Mouse (Mus musculus) lung, embryonic 14.5 days (tissue): Measurements from ENCODE around the gene Fbxl16. TPM values are rescaled to one million over a fixed set of nuclear protein-coding genes. Genes with fewer than 3 reads are reported as not detected.

Experiments
- ATAC-seq: fragments of 200-750 bp; cut with Nextera tagmentation; 2 replicates; pipeline ENCODE4 v1.8.0; 2017; ENCODE audit warnings: mild to moderate bottlenecking, moderate TSS enrichment, moderate library complexity; ENCODE audit not compliant: insufficient read depth
- DNase-seq: peaks from one replicate; pipeline ENCODE4 v3.0.0-alpha.2; 2015
- H3K27ac ChIP-seq: fragments of 300-500 bp; sonication (generic); 2 replicates; pipeline ENCODE4 v1.5.1; 2014; ENCODE audit warnings: low read depth, mild to moderate bottlenecking, moderate library complexity
- H3K27me3 ChIP-seq: fragments of 300-500 bp; sonication (generic); 2 replicates; pipeline ENCODE4 v1.6.1; 2014; ENCODE audit warnings: low read length, control low read depth; ENCODE audit not compliant: insufficient read depth
- H3K36me3 ChIP-seq: fragments of 300-500 bp; sonication (generic); 2 replicates; pipeline ENCODE4 v1.6.1; 2014; ENCODE audit warnings: control low read depth; ENCODE audit not compliant: insufficient read depth
- H3K4me1 ChIP-seq: fragments of 300-500 bp; sonication (generic); 2 replicates; pipeline ENCODE4 v1.6.1; 2014; ENCODE audit warnings: antibody characterized with exemption, control low read depth; ENCODE audit not compliant: insufficient read depth
- H3K4me2 ChIP-seq: fragments of 300-500 bp; sonication (generic); 2 replicates; pipeline ENCODE4 v1.6.1; 2014; ENCODE audit warnings: mild to moderate bottlenecking
- H3K4me3 ChIP-seq: fragments of 300-500 bp; sonication (generic); 2 replicates; pipeline ENCODE4 v1.5.1; 2014; ENCODE audit warnings: low read depth, low read length
- H3K9ac ChIP-seq: fragments of 300-500 bp; sonication (generic); 2 replicates; pipeline ENCODE4 v1.6.1; 2014
- H3K9me3 ChIP-seq: fragments of 300-500 bp; sonication (generic); 2 replicates; pipeline ENCODE4 v1.6.1; 2016; ENCODE audit warnings: low read depth, low read length, control low read depth
- CTCF ChIP-seq: IDR thresholded peaks from 2 replicates; pipeline ENCODE4 v1.5.1; 2016; ENCODE audit warnings: antibody characterized with exemption, low read depth
- WGBS: fragments of 180-500 bp; shearing (Covaris S2); extraction: QIAGEN DNeasy Blood & Tissue Kit; methylation state at CpG from one replicate; pipeline ENCODE4 v1.1.7; 2014; 5-methylcytosine and 5-hydroxymethylcytosine counted together
- polyA plus RNA-seq: library from polyadenylated mRNA; unstranded; fragments of >200 nt; fragmentation: Nextera tagmentation; extraction: Ambion mirVana; gene quantifications from 2 replicates; pipeline ENCODE4 v1.2.1, GENCODE M21; 2014

The Fbxl16 gene
- polyA plus RNA-seq, 1 experiment from 2014 or later = 1.3 TPM

- TF ChIP-seq CTCF = no peak
- DNase-seq = no peak
- no peak for ATAC-seq
- H3K4me1 ChIP-seq = no peaks in the 10 kb centered on the region
- no peak overlapping the region for H3K4me2 ChIP-seq
- no peak overlapping the region for H3K9ac ChIP-seq
- 73% methylated on average over 10 of the region's 10 CpGs for WGBS
- H3K36me3 ChIP-seq = 0 out of 2 replicates have a peak, but pooled peaks cover 20% of the 10 kb centered on the region
- no peaks in the 10 kb centered on the region for H3K27me3 ChIP-seq
- H3K9me3 ChIP-seq = no peaks in the 10 kb centered on the region
- H3K4me3 ChIP-seq = no peak overlapping the region
- no peak overlapping the region for H3K27ac ChIP-seq
Measured at GRCm38 (mm10) chr17:25775318-25776062, 33.4 kb upstream of the Fbxl16 start.

- 93% methylated on average over 5 of the region's 5 CpGs for WGBS
- no peak overlapping the region for H3K27ac ChIP-seq
- H3K9ac ChIP-seq = no peak overlapping the region
- no peaks in the 10 kb centered on the region for H3K27me3 ChIP-seq
- peaks cover 39% of the 10 kb centered on the region for H3K36me3 ChIP-seq
- no peak for TF ChIP-seq CTCF
- ATAC-seq (no peak), DNase-seq (no peak)
- H3K4me3 ChIP-seq = no peak overlapping the region
- H3K4me2 ChIP-seq = no peak overlapping the region
- H3K4me1 ChIP-seq = no peaks in the 10 kb centered on the region
- no peaks in the 10 kb centered on the region for H3K9me3 ChIP-seq
Measured at GRCm38 (mm10) chr17:25777948-25778347, 30.9 kb upstream of the Fbxl16 start.

- no peaks in the 10 kb centered on the region for H3K9me3 ChIP-seq
- no peak overlapping the region for H3K4me2 ChIP-seq
- H3K9ac ChIP-seq = no peak overlapping the region
- H3K27ac ChIP-seq = no peak overlapping the region
- no peak for DNase-seq
- H3K4me1 ChIP-seq = peaks cover 9% of the 10 kb centered on the region
- no peaks in the 10 kb centered on the region for H3K27me3 ChIP-seq
- no peak for ATAC-seq
- 69% methylated on average over 6 of the region's 6 CpGs for WGBS
- H3K4me3 ChIP-seq = no peak overlapping the region
- TF ChIP-seq CTCF = no peak
- H3K36me3 ChIP-seq = peaks cover 53% of the 10 kb centered on the region
Measured at GRCm38 (mm10) chr17:25781339-25781738, 27.5 kb upstream of the Fbxl16 start.

- Histone ChIP-seq H3K9me3 (no peaks in the 10 kb centered on the region), H3K36me3 (peaks cover 58% of the 10 kb centered on the region), H3K27me3 (no peaks in the 10 kb centered on the region), H3K4me2 (no peak overlapping the region), H3K4me1 (peaks cover 9% of the 10 kb centered on the region), H3K4me3 (no peak overlapping the region), H3K9ac (no peak overlapping the region), H3K27ac (no peak overlapping the region)
- WGBS = 68% methylated on average over 7 of the region's 7 CpGs
- ATAC-seq (no peak), DNase-seq (no peak)
- TF ChIP-seq CTCF = no peak
Measured at GRCm38 (mm10) chr17:25783086-25783485, 25.8 kb upstream of the Fbxl16 start.

- no peak for ATAC-seq
- Histone ChIP-seq H3K27ac (no peak overlapping the region), H3K9ac (peak overlapping the region; percentile 75), H3K27me3 (no peaks in the 10 kb centered on the region), H3K4me1 (peaks cover 9% of the 10 kb centered on the region), H3K36me3 (peaks cover 58% of the 10 kb centered on the region), H3K9me3 (no peaks in the 10 kb centered on the region), H3K4me2 (peak overlapping the region; percentile 86), H3K4me3 (peak overlapping the region; percentile 64)
- TF ChIP-seq CTCF = no peak
- 64% methylated on average over 15 of the region's 15 CpGs for WGBS
- no peak for DNase-seq
Measured at GRCm38 (mm10) chr17:25783861-25784574, 24.9 kb upstream of the Fbxl16 start.

- H3K27me3 ChIP-seq = no peaks in the 10 kb centered on the region
- peak within 1 kb of the TSS; percentile 80 for H3K27ac ChIP-seq
- peak; percentile 19; the same call in 1 of the 2 replicates for TF ChIP-seq CTCF
- DNase-seq (peak; percentile 99), ATAC-seq (peak; percentile 86)
- peaks cover 9% of the 10 kb centered on the region for H3K4me1 ChIP-seq
- H3K4me2 ChIP-seq = peak within 1 kb of the TSS; percentile 86
- H3K4me3 ChIP-seq = peak within 1 kb of the TSS; percentile 64
- peaks cover 59% of the 10 kb centered on the region for H3K36me3 ChIP-seq
- H3K9ac ChIP-seq = peak within 1 kb of the TSS; percentile 75
- under 1% methylated on average over 23 of the region's 23 CpGs for WGBS
- no peaks in the 10 kb centered on the region for H3K9me3 ChIP-seq
Measured at GRCm38 (mm10) chr17:25785281-25785745, 23.6 kb upstream of the Fbxl16 start, which contains the start of gene Haghl. Gene Haghl, minus strand, starts transcription at chr17:25785673.

GRCm38 (mm10) chr17:25786280-25786679 lies 22.6 kb upstream of the Fbxl16 start, which contains the start of gene Ccdc78:
Gene Ccdc78, plus strand, starts transcription at chr17:25786580.
- Histone ChIP-seq H3K36me3 (peaks cover 55% of the 10 kb centered on the region), H3K27ac (peak within 1 kb of the TSS; percentile 80), H3K4me3 (peak within 1 kb of the TSS; percentile 64), H3K4me1 (peaks cover 9% of the 10 kb centered on the region), H3K27me3 (no peaks in the 10 kb centered on the region), H3K4me2 (peak within 1 kb of the TSS; percentile 86), H3K9ac (peak within 1 kb of the TSS; percentile 75), H3K9me3 (no peaks in the 10 kb centered on the region)
- no peak for TF ChIP-seq CTCF
- ATAC-seq (no peak), DNase-seq (no peak)
- whole genome bisulfite sequencing = 76% methylated on average over 3 of the region's 3 CpGs
